Mouse (Mus musculus) forebrain, embryonic 10.5 days (tissue): ENCODE data around the gene Serbp1. TPM values are rescaled to one million over a fixed set of nuclear protein-coding genes. Genes with fewer than 3 reads are reported as not detected.
A peak's percentile ranks its signal among the peaks of the same experiment; 100 is the strongest.
"Not testable (repeated sequence)": the region's sequence is repeated elsewhere in the genome, so short reads cannot be mapped to it uniquely, and the experiment has no call there.

ENCODE experiments used
- DNase-seq: peaks from one replicate; pipeline ENCODE4 v3.0.0-alpha.2; 2017; ENCODE audit warnings: low spot score; ENCODE audit errors: extremely low spot score
- H3K27ac ChIP-seq: fragments of 300-500 bp; sonication (generic); 2 replicates; pipeline ENCODE4 v1.5.1; 2016; ENCODE audit warnings: mild to moderate bottlenecking
- H3K27me3 ChIP-seq: fragments of 300-500 bp; sonication (generic); 2 replicates; pipeline ENCODE4 v1.6.1; 2016; ENCODE audit warnings: mild to moderate bottlenecking; ENCODE audit not compliant: poor library complexity, severe bottlenecking
- H3K36me3 ChIP-seq: fragments of 300-500 bp; sonication (generic); replicated peaks from 2 replicates; pipeline ENCODE4 v1.6.1; 2016; ENCODE audit warnings: mild to moderate bottlenecking, moderate library complexity
- H3K4me1 ChIP-seq: fragments of 300-500 bp; sonication (generic); 2 replicates; pipeline ENCODE4 v1.6.1; 2016
- H3K4me3 ChIP-seq: fragments of 300-500 bp; sonication (generic); 2 replicates; pipeline ENCODE4 v1.5.1; 2016; ENCODE audit warnings: mild to moderate bottlenecking, moderate library complexity
- H3K9me3 ChIP-seq: fragments of 300-500 bp; sonication (generic); 2 replicates; pipeline ENCODE4 v1.6.1; 2016; ENCODE audit warnings: mild to moderate bottlenecking, moderate library complexity
- WGBS: fragments of 180-500 bp; shearing (Covaris S2); methylation state at CpG from one replicate; pipeline ENCODE4 v1.1.7; 2016; 5-methylcytosine and 5-hydroxymethylcytosine counted together
- polyA plus RNA-seq: library from polyadenylated mRNA; unstranded; fragments of >200 nt; fragmentation: Nextera tagmentation; extraction: Ambion mirVana; gene quantifications from 2 replicates; pipeline ENCODE4 v1.2.1, GENCODE M21; 2016

Serbp1 gene
- polyA plus RNA-seq, 1 experiment from 2014 or later = 499 TPM

- H3K36me3 ChIP-seq, H3K27me3 ChIP-seq, DNase-seq, H3K27ac ChIP-seq, H3K4me3 ChIP-seq, H3K4me1 ChIP-seq, H3K9me3 ChIP-seq: not testable (repeated sequence)
- WGBS = 89% methylated on average over 14 of the region's 14 CpGs
These were observed 18.0 kb upstream of the Serbp1 start for GRCm38 (mm10) chr6:67219931-67220330.

GRCm38 (mm10) chr6:67220731-67221130 is 17.2 kb upstream of the Serbp1 start:
- H3K9me3 ChIP-seq = no peaks in the 10 kb centered on the region
- DNase-seq = no peak
- no peaks in the 10 kb centered on the region for H3K27me3 ChIP-seq
- no peak overlapping the region for H3K27ac ChIP-seq
- H3K36me3 ChIP-seq = no peaks in the 10 kb centered on the region
- no peaks in the 10 kb centered on the region for H3K4me1 ChIP-seq
- H3K4me3 ChIP-seq = no peak overlapping the region

- DNase-seq = no peak
- Histone ChIP-seq H3K27ac (no peak overlapping the region), H3K9me3 (no peaks in the 10 kb centered on the region), H3K4me1 (peaks cover under 1% of the 10 kb centered on the region; the same call in 1 of the 2 replicates), H3K4me3 (no peak overlapping the region), H3K27me3 (no peaks in the 10 kb centered on the region), H3K36me3 (no peaks in the 10 kb centered on the region)
- 73% methylated on average over 1 of the region's 1 CpGs for WGBS
These were observed 14.9 kb upstream of the Serbp1 start for GRCm38 (mm10) chr6:67223082-67223481.

- Histone ChIP-seq H3K4me1 (peaks cover 4% of the 10 kb centered on the region), H3K27ac (no peak overlapping the region), H3K4me3 (no peak overlapping the region), H3K9me3 (no peaks in the 10 kb centered on the region), H3K27me3 (no peaks in the 10 kb centered on the region), H3K36me3 (no peaks in the 10 kb centered on the region)
- no peak for DNase-seq
- WGBS = 90% methylated on average over 1 of the region's 1 CpGs
These were observed 14.5 kb upstream of the Serbp1 start for GRCm38 (mm10) chr6:67223499-67223898.

- Histone ChIP-seq H3K36me3 (no peaks in the 10 kb centered on the region), H3K27me3 (peaks cover 11% of the 10 kb centered on the region), H3K9me3 (no peaks in the 10 kb centered on the region), H3K27ac (no peak overlapping the region), H3K4me1 (peaks cover 18% of the 10 kb centered on the region), H3K4me3 (no peak overlapping the region)
- no peak for DNase-seq
- WGBS = 79% methylated on average over 4 of the region's 4 CpGs
These were observed 11.7 kb upstream of the Serbp1 start for GRCm38 (mm10) chr6:67226286-67226685.

- peaks cover 11% of the 10 kb centered on the region for H3K27me3 ChIP-seq
- no peak overlapping the region for H3K27ac ChIP-seq
- no peaks in the 10 kb centered on the region for H3K36me3 ChIP-seq
- peak; percentile 25 for DNase-seq
- no peaks in the 10 kb centered on the region for H3K9me3 ChIP-seq
- WGBS = 16% methylated on average over 18 of the region's 18 CpGs
- peak overlapping the region; percentile 32 for H3K4me3 ChIP-seq
- H3K4me1 ChIP-seq = peaks cover 18% of the 10 kb centered on the region
These were observed 9.4 kb upstream of the Serbp1 start for GRCm38 (mm10) chr6:67228459-67229107.

GRCm38 (mm10) chr6:67229521-67229920 is 8.5 kb upstream of the Serbp1 start:
- DNase-seq = no peak
- Histone ChIP-seq H3K27ac (no peak overlapping the region), H3K4me3 (no peak overlapping the region), H3K27me3 (peaks cover 11% of the 10 kb centered on the region), H3K36me3 (no peaks in the 10 kb centered on the region), H3K9me3 (no peaks in the 10 kb centered on the region), H3K4me1 (peaks cover 18% of the 10 kb centered on the region)
- 46% methylated on average over 9 of the region's 9 CpGs for WGBS

- H3K27ac ChIP-seq = no peak overlapping the region
- H3K4me1 ChIP-seq = peaks cover 18% of the 10 kb centered on the region
- H3K36me3 ChIP-seq = no peaks in the 10 kb centered on the region
- peaks cover 11% of the 10 kb centered on the region for H3K27me3 ChIP-seq
- H3K4me3 ChIP-seq = no peak overlapping the region
- DNase-seq = no peak
- WGBS = 13% methylated on average over 11 of the region's 11 CpGs
- H3K9me3 ChIP-seq = no peaks in the 10 kb centered on the region
These were observed 8.0 kb upstream of the Serbp1 start for GRCm38 (mm10) chr6:67229922-67230518.

GRCm38 (mm10) chr6:67230950-67231349 is 7.0 kb upstream of the Serbp1 start:
- H3K27ac ChIP-seq = no peak overlapping the region
- H3K27me3 ChIP-seq = peaks cover 11% of the 10 kb centered on the region
- no peak overlapping the region for H3K4me3 ChIP-seq
- H3K9me3 ChIP-seq = no peaks in the 10 kb centered on the region
- no peaks in the 10 kb centered on the region for H3K36me3 ChIP-seq
- H3K4me1 ChIP-seq = peaks cover 18% of the 10 kb centered on the region
- DNase-seq = no peak

GRCm38 (mm10) chr6:67235649-67236048 is 2.3 kb upstream of the Serbp1 start:
- Histone ChIP-seq H3K4me1 (peaks cover 8% of the 10 kb centered on the region), H3K27me3 (no peaks in the 10 kb centered on the region), H3K27ac (no peak overlapping the region), H3K4me3 (no peak overlapping the region), H3K36me3 (no peaks in the 10 kb centered on the region), H3K9me3 (no peaks in the 10 kb centered on the region)
- WGBS = 92% methylated on average over 3 of the region's 3 CpGs
- DNase-seq = no peak

- Histone ChIP-seq H3K27me3 (no peaks in the 10 kb centered on the region), H3K9me3 (no peaks in the 10 kb centered on the region), H3K4me1 (peaks cover 8% of the 10 kb centered on the region), H3K4me3 (no peak overlapping the region), H3K36me3 (no peaks in the 10 kb centered on the region), H3K27ac (no peak overlapping the region)
- 84% methylated on average over 7 of the region's 7 CpGs for WGBS
- no peak for DNase-seq
These were observed 1.3 kb upstream of the Serbp1 start for GRCm38 (mm10) chr6:67236491-67237234.

GRCm38 (mm10) chr6:67241263-67241662 is 3.3 kb downstream of the Serbp1 start:
- Histone ChIP-seq H3K36me3 (no peaks in the 10 kb centered on the region), H3K9me3 (no peaks in the 10 kb centered on the region)
- WGBS = 94% methylated on average over 3 of the region's 3 CpGs

GRCm38 (mm10) chr6:67243765-67244420 is 5.9 kb downstream of the Serbp1 start:
- WGBS = 95% methylated on average over 7 of the region's 7 CpGs
- Histone ChIP-seq H3K27ac (no peak overlapping the region), H3K4me1 (no peaks in the 10 kb centered on the region), H3K36me3 (no peaks in the 10 kb centered on the region), H3K27me3 (no peaks in the 10 kb centered on the region), H3K9me3 (no peaks in the 10 kb centered on the region), H3K4me3 (no peak overlapping the region)
- DNase-seq = no peak

More at GRCm38 (mm10) chr6:67241263-67241662, 3.3 kb downstream of the Serbp1 start:
- no peak for DNase-seq
- Histone ChIP-seq H3K27me3 (no peaks in the 10 kb centered on the region), H3K4me3 (no peak overlapping the region), H3K4me1 (peaks cover 8% of the 10 kb centered on the region), H3K27ac (no peak overlapping the region)
